Mouse (Mus musculus) heart, embryonic 13.5 days (tissue): Measurements from ENCODE around the gene Pard3. TPM values are rescaled to one million over a fixed set of nuclear protein-coding genes. Genes with fewer than 3 reads are reported as not detected.

Experiments used
- ATAC-seq: fragments of 200-750 bp; cut with Nextera tagmentation; 2 replicates; pipeline ENCODE4 v1.8.0; 2017; ENCODE audit warnings: moderate TSS enrichment; ENCODE audit not compliant: insufficient number of reproducible peaks, low FRiP score, low TSS enrichment; ENCODE audit errors: extremely low read depth
- H3K27ac ChIP-seq: fragments of 300-500 bp; sonication (generic); replicated peaks from 2 replicates; pipeline ENCODE4 v1.5.1; 2015; ENCODE audit warnings: moderate library complexity, mild to moderate bottlenecking, inconsistent platforms
- H3K27me3 ChIP-seq: fragments of 300-500 bp; sonication (generic); replicated peaks from 2 replicates; pipeline ENCODE4 v1.6.1; 2015; ENCODE audit warnings: mild to moderate bottlenecking, inconsistent platforms
- H3K36me3 ChIP-seq: fragments of 300-500 bp; sonication (generic); 2 replicates; pipeline ENCODE4 v1.6.1; 2015; ENCODE audit warnings: mild to moderate bottlenecking, inconsistent platforms
- H3K4me1 ChIP-seq: fragments of 300-500 bp; sonication (generic); 2 replicates; pipeline ENCODE4 v1.6.1; 2015; ENCODE audit warnings: inconsistent platforms
- H3K4me2 ChIP-seq: fragments of 300-500 bp; sonication (generic); 2 replicates; pipeline ENCODE4 v1.6.1; 2015; ENCODE audit warnings: inconsistent platforms, mild to moderate bottlenecking, moderate library complexity
- H3K4me3 ChIP-seq: fragments of 300-500 bp; sonication (generic); 2 replicates; pipeline ENCODE4 v1.5.1; 2015; ENCODE audit warnings: moderate library complexity, mild to moderate bottlenecking, inconsistent platforms
- H3K9ac ChIP-seq: fragments of 300-500 bp; sonication (generic); 2 replicates; pipeline ENCODE4 v1.6.1; 2015; ENCODE audit warnings: inconsistent platforms, mild to moderate bottlenecking, moderate library complexity
- H3K9me3 ChIP-seq: fragments of 300-500 bp; sonication (generic); 2 replicates; pipeline ENCODE4 v1.6.1; 2016; ENCODE audit warnings: inconsistent platforms
- WGBS: fragments of 180-500 bp; shearing (Covaris S2); methylation state at CpG from one replicate; pipeline ENCODE4 v1.1.7; 2015; ENCODE audit warnings: mixed read lengths; 5-methylcytosine and 5-hydroxymethylcytosine counted together
- polyA plus RNA-seq: library from polyadenylated mRNA; unstranded; fragments of >200 nt; fragmentation: Nextera tagmentation; extraction: Ambion mirVana; gene quantifications from 2 replicates; pipeline ENCODE4 v1.2.1, GENCODE M21; 2015

Gene Pard3
- polyA plus RNA-seq, 1 experiment from 2014 or later: 15.0 TPM

DNA sequence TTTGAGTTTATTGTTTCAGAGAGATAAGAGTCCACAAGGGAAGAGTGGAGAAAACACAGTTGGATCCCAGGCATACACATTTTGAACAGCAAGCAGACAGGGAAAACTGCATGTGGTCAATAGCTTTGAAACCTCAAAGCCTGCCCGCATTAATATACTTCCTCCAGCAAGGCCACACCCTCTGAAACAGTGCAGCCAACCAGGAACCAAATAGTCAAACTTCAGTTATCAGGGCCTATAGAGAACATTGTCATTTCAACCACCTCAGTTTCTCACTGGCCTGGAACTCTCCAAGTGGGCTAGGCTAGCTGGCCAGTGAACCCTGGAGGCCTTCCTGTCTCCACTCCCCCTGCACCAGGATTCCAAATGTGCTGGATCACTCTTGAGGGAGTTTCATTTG, 442.6 kb downstream of the Pard3 start:
- H3K9me3 ChIP-seq: no peaks in the 10 kb centered on the region
- no peak overlapping the region for H3K27ac ChIP-seq
- no peak overlapping the region for H3K9ac ChIP-seq
- no peak overlapping the region for H3K4me3 ChIP-seq
- H3K4me2 ChIP-seq: no peak overlapping the region
- WGBS: 74% methylated on average over 1 of the region's 1 CpGs
- ATAC-seq: no peak
- no peaks in the 10 kb centered on the region for H3K27me3 ChIP-seq
- peaks cover 3% of the 10 kb centered on the region; the same call in 1 of the 2 replicates for H3K36me3 ChIP-seq
- H3K4me1 ChIP-seq: peaks cover 23% of the 10 kb centered on the region

DNA sequence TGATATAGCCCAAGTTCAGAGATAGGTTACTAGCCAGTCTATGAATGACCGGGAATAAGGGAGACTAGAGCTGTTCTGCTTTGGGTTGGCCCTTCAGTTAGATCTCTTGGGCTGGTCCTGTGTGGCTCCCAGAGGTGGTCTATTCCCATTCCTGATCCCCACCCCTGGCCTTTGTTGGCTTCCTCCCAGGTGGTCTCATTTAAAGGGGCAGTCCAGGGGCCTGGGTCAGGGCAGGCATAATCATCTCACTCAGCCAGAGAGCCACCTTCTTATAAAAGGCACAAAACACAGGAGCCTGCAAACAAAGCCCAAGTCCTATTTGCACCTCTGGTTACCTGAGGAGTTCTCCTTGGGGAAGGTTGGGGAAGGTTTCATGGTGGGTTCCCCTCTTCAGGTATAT, 447.6 kb downstream of the Pard3 start:
- Histone ChIP-seq H3K4me3 (no peak overlapping the region), H3K27me3 (no peaks in the 10 kb centered on the region), H3K36me3 (no peaks in the 10 kb centered on the region), H3K9me3 (no peaks in the 10 kb centered on the region), H3K4me1 (peaks cover 22% of the 10 kb centered on the region), H3K27ac (no peak overlapping the region), H3K9ac (no peak overlapping the region), H3K4me2 (no peak overlapping the region)
- no peak for ATAC-seq
- WGBS: 91% methylated on average over 1 of the region's 1 CpGs

GRCm38 (mm10) chr8:127512001-127512573, 448.4 kb downstream of the Pard3 start:
- Histone ChIP-seq H3K4me2 (no peak overlapping the region), H3K27ac (no peak overlapping the region), H3K4me3 (no peak overlapping the region), H3K9ac (no peak overlapping the region), H3K27me3 (no peaks in the 10 kb centered on the region), H3K4me1 (peaks cover 24% of the 10 kb centered on the region), H3K9me3 (no peaks in the 10 kb centered on the region), H3K36me3 (no peaks in the 10 kb centered on the region)
- ATAC-seq: no peak
- WGBS: 82% methylated on average over 1 of the region's 1 CpGs

DNA sequence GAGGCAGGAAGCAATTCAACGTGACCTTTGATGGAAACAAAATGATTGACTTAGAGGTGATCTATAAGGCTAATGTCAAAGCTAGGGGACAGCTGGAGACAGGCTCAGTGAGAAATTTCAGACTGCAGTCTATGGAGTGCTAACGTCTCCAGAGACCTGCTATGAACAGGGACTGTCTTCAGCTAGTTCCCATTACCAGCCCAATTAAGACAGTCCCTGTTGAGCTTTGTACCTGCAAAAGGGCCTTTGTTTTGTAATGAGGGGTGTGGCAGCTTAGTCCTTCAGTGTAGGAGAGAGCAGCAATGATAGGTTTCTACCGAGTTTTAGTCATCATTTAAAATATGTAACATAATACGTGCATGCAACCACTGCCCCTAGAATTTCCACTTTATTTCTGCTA, 448.9 kb downstream of the Pard3 start:
- ATAC-seq: no peak
- H3K4me1 ChIP-seq: peaks cover 24% of the 10 kb centered on the region
- WGBS: 68% methylated on average over 4 of the region's 4 CpGs

DNA sequence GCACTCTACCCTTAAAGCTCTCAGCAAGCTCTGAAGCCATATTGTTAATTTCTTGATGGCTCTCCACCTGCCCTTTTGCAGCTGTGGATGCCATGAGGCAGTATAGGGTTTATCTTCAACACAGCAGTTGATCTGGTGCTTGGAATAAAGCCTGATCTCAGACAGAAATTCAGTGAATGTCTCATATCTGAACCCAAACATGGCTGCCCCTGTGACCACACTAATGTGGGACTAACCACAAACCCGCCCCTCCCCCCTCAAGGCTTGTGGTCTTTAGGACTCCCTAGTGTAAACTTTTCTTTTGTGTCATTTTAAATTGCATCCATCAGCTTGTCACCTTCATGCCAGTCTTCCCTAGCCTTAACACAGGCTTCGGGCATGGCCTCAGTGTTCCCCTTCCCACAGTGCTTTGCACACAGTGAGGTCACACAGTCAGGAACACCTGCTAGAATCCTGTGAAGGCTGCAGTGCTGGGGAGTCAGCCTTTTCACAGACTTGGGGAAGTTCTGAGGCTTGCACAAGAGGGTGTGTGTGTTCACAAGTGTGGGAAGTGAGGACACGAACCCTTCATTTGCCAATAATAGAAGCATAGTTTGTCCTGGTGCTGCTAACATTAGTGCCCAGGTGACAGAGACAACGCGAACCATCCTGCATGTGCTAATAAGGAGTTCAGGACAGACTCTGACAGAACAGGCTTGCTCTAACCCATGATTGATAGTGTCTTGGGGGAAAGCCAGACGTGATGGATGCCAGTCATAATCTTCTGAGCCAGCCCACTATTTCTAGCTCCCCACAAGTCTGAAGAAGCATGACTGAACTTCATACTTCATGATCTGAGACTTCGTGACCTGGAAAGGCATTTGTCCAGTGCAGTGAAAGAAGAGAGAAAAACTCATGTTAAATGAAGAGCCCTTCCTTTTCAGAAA, 451.4 kb downstream of the Pard3 start:
- H3K4me1 ChIP-seq: peaks cover 29% of the 10 kb centered on the region
- WGBS: 53% methylated on average over 7 of the region's 7 CpGs
- no peak for ATAC-seq
- no peak overlapping the region for H3K4me3 ChIP-seq
- H3K27ac ChIP-seq: peak overlapping the region; percentile 61
- H3K9ac ChIP-seq: no peak overlapping the region
- H3K27me3 ChIP-seq: no peaks in the 10 kb centered on the region
- no peaks in the 10 kb centered on the region for H3K36me3 ChIP-seq
- no peak overlapping the region for H3K4me2 ChIP-seq
- no peaks in the 10 kb centered on the region for H3K9me3 ChIP-seq

More for the DNA sequence above, 448.9 kb downstream of the Pard3 start:
- Histone ChIP-seq H3K27ac (no peak overlapping the region), H3K4me2 (no peak overlapping the region), H3K9me3 (no peaks in the 10 kb centered on the region), H3K27me3 (no peaks in the 10 kb centered on the region), H3K36me3 (no peaks in the 10 kb centered on the region), H3K9ac (no peak overlapping the region), H3K4me3 (no peak overlapping the region)

DNA sequence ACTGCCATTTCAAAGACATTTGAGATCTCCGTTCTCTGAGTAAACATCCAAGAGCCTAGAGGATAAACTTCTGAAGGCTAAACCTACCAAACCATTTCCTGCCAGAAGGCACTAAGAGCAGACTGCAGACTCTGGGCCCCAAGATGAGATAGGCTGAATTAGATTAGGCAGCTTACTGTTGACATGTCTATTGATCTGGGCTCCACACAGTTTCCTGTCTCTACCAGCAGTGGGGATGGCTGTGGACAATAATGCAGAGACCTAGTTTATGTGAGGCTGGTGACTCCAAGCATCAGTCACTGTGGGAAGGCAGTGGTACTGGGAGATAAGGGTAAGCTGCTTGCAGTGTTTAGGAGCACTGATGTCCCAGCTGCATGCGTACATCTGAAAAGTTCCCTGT, 452.4 kb downstream of the Pard3 start:
- peaks cover 29% of the 10 kb centered on the region for H3K4me1 ChIP-seq
- H3K36me3 ChIP-seq: no peaks in the 10 kb centered on the region
- WGBS: 33% methylated on average over 2 of the region's 2 CpGs
- H3K27ac ChIP-seq: peak overlapping the region; percentile 61
- no peak overlapping the region for H3K4me2 ChIP-seq
- no peaks in the 10 kb centered on the region for H3K9me3 ChIP-seq
- no peak for ATAC-seq
- no peak overlapping the region for H3K4me3 ChIP-seq
- no peaks in the 10 kb centered on the region for H3K27me3 ChIP-seq
- H3K9ac ChIP-seq: no peak overlapping the region

DNA sequence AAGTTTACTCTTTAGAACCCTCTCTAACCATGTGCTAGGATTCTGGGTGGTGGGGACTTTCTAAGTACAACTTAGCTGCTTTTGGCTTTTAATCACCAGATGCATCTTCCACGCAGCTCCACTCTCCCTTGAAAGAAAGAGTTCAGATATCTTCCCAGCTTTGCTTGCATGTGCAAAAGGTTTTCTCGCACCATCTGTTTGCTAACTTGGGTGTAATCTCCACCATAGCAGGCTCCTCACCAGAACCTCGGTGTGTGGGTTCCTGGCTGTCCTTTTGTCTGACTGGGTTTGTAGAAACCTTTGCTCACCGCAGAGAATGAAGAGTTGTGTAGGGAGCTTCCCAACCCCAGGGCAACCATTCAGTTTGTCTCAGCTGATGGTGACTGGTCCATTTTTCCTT, 462.0 kb downstream of the Pard3 start:
- Histone ChIP-seq H3K9ac (no peak overlapping the region), H3K27ac (no peak overlapping the region), H3K4me3 (no peak overlapping the region), H3K4me2 (no peak overlapping the region), H3K9me3 (no peaks in the 10 kb centered on the region), H3K27me3 (no peaks in the 10 kb centered on the region), H3K4me1 (no peaks in the 10 kb centered on the region), H3K36me3 (no peaks in the 10 kb centered on the region)
- 66% methylated on average over 4 of the region's 4 CpGs for WGBS
- no peak for ATAC-seq

DNA sequence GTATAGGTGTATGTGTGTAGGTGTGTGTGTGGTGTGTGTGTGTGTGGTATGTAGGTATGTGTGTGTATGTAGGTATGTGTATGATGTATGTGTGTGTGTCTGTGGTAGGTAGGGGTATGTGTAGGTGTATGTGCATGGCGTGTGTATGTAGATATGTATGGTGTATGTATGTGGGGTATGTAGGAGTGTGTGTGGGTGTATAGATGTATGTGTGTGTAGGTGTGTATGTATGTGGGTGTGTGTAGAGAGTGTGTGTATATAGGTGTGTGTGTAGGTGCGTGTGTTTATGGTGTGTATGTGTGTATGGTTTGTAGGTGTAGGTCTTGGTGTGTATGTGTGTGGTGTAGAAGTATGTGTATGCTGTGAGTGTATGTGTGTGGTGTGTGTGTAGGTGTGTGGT, 464.6 kb downstream of the Pard3 start:
- 90% methylated on average over 2 of the region's 2 CpGs for WGBS
- no peak; the same call in 1 of the 2 replicates for ATAC-seq

GRCm38 (mm10) chr8:127529746-127530145, 466.1 kb downstream of the Pard3 start:
- H3K9me3 ChIP-seq: no peaks in the 10 kb centered on the region
- no peak overlapping the region for H3K9ac ChIP-seq
- no peak overlapping the region for H3K27ac ChIP-seq
- 86% methylated on average over 2 of the region's 2 CpGs for WGBS
- H3K4me1 ChIP-seq: peaks cover 14% of the 10 kb centered on the region
- no peaks in the 10 kb centered on the region for H3K27me3 ChIP-seq
- ATAC-seq: no peak
- H3K4me3 ChIP-seq: no peak overlapping the region
- H3K36me3 ChIP-seq: no peaks in the 10 kb centered on the region
- H3K4me2 ChIP-seq: no peak overlapping the region

More for the DNA sequence above, 464.6 kb downstream of the Pard3 start:
- Histone ChIP-seq H3K9me3 (no peaks in the 10 kb centered on the region), H3K4me3 (no peak overlapping the region), H3K9ac (no peak overlapping the region), H3K4me1 (peaks cover 11% of the 10 kb centered on the region), H3K27me3 (no peaks in the 10 kb centered on the region), H3K36me3 (no peaks in the 10 kb centered on the region), H3K4me2 (no peak overlapping the region), H3K27ac (no peak overlapping the region)

GRCm38 (mm10) chr8:127531866-127532265, 468.2 kb downstream of the Pard3 start:
- Histone ChIP-seq H3K27me3 (no peaks in the 10 kb centered on the region), H3K4me3 (no peak overlapping the region), H3K4me2 (no peak overlapping the region), H3K9ac (no peak overlapping the region), H3K9me3 (no peaks in the 10 kb centered on the region), H3K36me3 (no peaks in the 10 kb centered on the region), H3K27ac (no peak overlapping the region), H3K4me1 (peaks cover 18% of the 10 kb centered on the region)
- WGBS: 44% methylated on average over 3 of the region's 3 CpGs
- no peak for ATAC-seq

GRCm38 (mm10) chr8:127534789-127535188, 471.1 kb downstream of the Pard3 start:
- H3K4me3 ChIP-seq: no peak overlapping the region
- WGBS: 59% methylated on average over 3 of the region's 3 CpGs
- H3K4me2 ChIP-seq: no peak overlapping the region
- H3K27me3 ChIP-seq: no peaks in the 10 kb centered on the region
- no peak for ATAC-seq
- H3K27ac ChIP-seq: no peak overlapping the region
- no peaks in the 10 kb centered on the region for H3K9me3 ChIP-seq
- no peak overlapping the region for H3K9ac ChIP-seq
- H3K4me1 ChIP-seq: peaks cover 18% of the 10 kb centered on the region
- H3K36me3 ChIP-seq: no peaks in the 10 kb centered on the region
